Mouse (Mus musculus) erythroblast, embryonic 14.5 days (primary cell): ENCODE results near the gene C2cd2.

Source experiments
- GATA1 ChIP-seq: IDR thresholded peaks from 2 replicates; pipeline ENCODE4 v1.6.1; 2012; ENCODE audit warnings: low read length, inconsistent platforms, mixed read lengths
- TAL1 ChIP-seq: IDR thresholded peaks from 3 replicates; pipeline ENCODE4 v1.6.1; 2012; ENCODE audit warnings: low read length, inconsistent platforms, mixed read lengths

DNA sequence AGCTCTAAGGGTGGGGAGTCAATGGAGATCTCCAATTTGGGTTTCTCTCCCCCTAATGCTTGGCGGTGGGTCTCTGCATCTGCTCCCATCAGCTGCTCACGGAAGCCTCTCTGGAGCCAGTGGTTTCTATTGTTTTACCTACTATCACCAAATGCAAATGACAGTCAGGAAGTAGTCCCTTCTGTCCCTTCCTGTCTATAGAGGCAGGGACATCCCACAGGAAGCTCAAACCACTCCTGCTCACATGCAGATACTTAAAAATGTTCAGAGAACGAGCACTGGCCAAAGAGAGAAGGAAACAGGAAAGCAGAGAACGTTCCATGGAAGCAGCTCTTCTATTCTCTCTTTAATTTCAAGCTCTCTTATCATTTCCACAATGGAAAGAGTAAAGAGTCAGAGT is 142.9 kb downstream of the C2cd2 start:
- TF ChIP-seq GATA1 (no peak), TAL1 (no peak)
